Mouse (Mus musculus): ENCODE measurements at regions not wholly inside any gene's neighbourhood (a gene's known extent, or its start where the extent isn't known, plus 50 kb on each side); places are given as distances from the start of the nearest gene placed in this dataset.
A peak's percentile ranks its signal among the peaks of the same experiment; 100 is the strongest.

DNA sequence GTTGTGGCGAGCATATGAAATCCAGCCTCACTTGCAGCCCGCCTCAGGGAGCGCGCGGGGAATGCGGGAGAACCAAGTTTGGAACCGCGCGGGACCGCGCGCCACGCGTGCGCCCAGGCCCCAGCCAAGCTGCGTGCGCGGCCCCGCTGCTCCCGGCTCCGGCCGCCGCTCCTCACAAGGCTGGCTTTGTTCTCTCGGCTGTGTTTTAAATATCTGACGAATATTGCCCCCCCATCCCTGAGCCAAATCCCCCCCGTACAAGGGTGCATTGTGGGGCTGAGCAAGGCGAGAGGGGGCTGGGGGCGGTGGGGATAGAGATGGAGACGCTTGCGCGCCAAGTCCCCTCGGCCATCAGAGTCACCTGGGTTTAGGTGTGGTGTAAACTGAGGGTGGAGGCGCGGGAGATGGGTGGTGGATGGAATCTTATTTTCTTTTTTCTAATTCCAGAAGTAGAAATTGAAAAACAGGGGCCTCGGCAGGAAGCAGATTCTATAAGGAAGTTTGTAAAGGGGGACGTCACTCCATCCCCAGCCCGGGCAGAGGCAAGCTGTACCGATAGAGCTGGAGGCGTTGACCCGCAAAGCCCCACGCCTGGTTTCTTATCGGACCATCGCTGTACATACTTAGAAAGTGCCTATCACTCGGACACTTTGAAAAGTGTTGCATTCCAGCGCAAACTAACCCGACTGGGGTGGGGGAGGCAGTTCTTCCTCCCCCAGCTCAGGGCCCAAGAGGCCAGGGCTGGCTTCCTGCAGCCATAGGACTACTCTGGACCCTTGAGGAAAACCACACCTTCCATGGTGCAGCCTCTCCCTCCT is 147.1 kb downstream of the Zfp36l1 start:
- WGBS (ENCODE audit: insufficient replicate concordance), result 3% methylated on average over 46 of the region's 46 CpGs
- Histone ChIP-seq H3K27me3 (peaks cover 16% of the 10 kb centered on the region; the same call in 1 of the 2 replicates), H3K27ac (replicated peaks) (0 out of 2 replicates have a peak overlapping the region, but pooled peaks have one; percentile 7), H3K9me3 (replicated peaks) (no peaks in the 10 kb centered on the region), H3K4me3 (replicated peaks) (peak overlapping the region; percentile 57), H3K4me1 (replicated peaks) (peaks cover 28% of the 10 kb centered on the region), H3K36me3 (replicated peaks) (no peaks in the 10 kb centered on the region), H3K9ac (peak overlapping the region; percentile 49), H3K4me2 (peak overlapping the region; percentile 84)
- ATAC-seq (ENCODE audit: insufficient read depth), result peak; percentile 47

DNA sequence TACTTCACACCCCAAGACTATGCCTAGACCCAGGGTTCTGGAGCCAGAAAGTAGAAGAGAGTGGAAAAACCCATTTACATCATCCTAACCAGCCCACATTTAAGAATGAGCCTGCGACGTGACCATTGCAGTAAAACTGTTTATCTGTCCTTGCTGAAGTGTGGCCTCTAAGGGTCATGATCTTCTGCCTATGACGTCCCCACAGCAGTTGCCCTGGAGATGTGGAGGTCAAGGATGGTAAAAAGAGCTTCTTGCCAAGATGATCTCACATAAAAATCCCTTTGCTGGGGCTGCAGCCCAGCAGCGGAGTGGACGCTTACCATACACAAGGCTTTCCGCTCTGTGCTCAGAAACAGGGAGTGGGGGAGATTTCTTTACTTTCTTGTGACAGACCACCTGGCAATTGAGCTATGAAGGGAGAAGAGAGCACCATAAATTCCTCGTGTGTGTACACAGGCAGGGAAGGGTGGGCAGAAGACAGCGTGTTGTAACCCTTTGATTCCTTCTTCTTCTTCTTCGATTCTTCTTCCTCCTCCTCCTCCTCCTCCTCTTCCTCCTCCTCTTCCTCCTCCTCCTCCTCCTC is 149.3 kb downstream of the Zfp36l1 start:
- 67% methylated on average over 9 of the region's 9 CpGs for WGBS (ENCODE audit: insufficient replicate concordance)
- Histone ChIP-seq H3K4me3 (replicated peaks) (no peak overlapping the region), H3K27me3 (peaks cover 16% of the 10 kb centered on the region; the same call in 1 of the 2 replicates), H3K36me3 (replicated peaks) (no peaks in the 10 kb centered on the region), H3K9ac (no peak overlapping the region), H3K27ac (replicated peaks) (no peak overlapping the region), H3K4me2 (no peak overlapping the region), H3K4me1 (replicated peaks) (peaks cover 25% of the 10 kb centered on the region), H3K9me3 (replicated peaks) (no peaks in the 10 kb centered on the region)
- ATAC-seq (ENCODE audit: insufficient read depth), result no peak

DNA sequence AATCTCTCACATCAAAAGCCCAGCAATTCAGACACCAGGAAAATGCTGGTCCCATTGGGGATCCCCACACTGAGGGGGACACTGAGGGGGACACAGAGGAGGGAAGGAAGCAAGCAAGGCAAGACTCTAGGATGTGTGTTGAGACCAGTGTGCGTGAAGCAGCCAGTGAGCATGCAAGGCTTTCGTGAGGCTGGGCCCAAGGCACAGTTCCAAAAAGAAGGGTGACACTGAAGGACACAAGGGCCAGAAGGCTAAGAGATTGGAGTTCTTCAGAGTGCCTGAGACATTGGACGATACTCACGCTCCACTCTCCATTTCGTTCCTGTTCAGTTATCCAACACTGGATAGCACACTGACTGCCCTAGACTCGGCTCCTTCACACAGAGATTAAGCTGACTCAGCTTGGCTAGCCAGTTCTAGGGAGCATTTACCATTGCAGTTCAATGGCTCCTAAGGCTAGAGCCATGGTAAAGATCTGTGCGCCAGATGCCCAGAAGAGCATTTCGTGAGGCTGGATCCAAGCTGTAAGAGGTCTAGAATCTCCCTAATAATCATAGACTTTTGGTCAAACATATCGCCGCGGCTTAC is 150.1 kb downstream of the Zfp36l1 start:
- Histone ChIP-seq H3K27me3 (peaks cover 16% of the 10 kb centered on the region; the same call in 1 of the 2 replicates), H3K4me1 (replicated peaks) (peaks cover 25% of the 10 kb centered on the region), H3K4me2 (no peak overlapping the region), H3K27ac (replicated peaks) (no peak overlapping the region), H3K9ac (no peak overlapping the region), H3K9me3 (replicated peaks) (no peaks in the 10 kb centered on the region), H3K4me3 (replicated peaks) (no peak overlapping the region), H3K36me3 (replicated peaks) (no peaks in the 10 kb centered on the region)
- no peak for ATAC-seq (ENCODE audit: insufficient read depth)
- WGBS (ENCODE audit: insufficient replicate concordance), result 83% methylated on average over 11 of the region's 11 CpGs

DNA sequence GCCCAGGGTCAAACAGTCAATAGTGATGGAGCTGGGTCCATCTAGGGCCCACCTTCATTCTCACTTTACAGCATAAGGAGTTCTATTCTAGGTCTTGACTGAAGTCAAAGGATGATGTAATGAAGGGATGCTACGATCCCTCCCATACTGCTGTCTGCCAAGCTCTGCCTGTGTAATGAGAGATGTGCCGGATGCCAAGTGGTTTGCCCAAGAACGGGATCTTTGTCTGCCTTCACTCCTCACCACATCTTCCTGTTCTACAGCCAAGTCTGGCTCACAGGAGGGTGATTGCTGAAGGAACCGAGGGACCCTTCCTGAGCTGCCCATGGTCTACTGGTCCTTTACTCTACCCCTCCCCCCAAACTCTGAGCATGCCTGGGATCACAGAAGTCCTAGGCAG is 150.9 kb downstream of the Zfp36l1 start:
- no peak overlapping the region for H3K27ac ChIP-seq (replicated peaks)
- no peak overlapping the region for H3K4me3 ChIP-seq (replicated peaks)
- H3K27me3 ChIP-seq, result peaks cover 16% of the 10 kb centered on the region; the same call in 1 of the 2 replicates
- ATAC-seq (ENCODE audit: insufficient read depth), result no peak
- H3K9me3 ChIP-seq (replicated peaks), result no peaks in the 10 kb centered on the region
- peaks cover 20% of the 10 kb centered on the region for H3K4me1 ChIP-seq (replicated peaks)
- no peak overlapping the region for H3K9ac ChIP-seq
- no peaks in the 10 kb centered on the region for H3K36me3 ChIP-seq (replicated peaks)
- no peak overlapping the region for H3K4me2 ChIP-seq
- WGBS (ENCODE audit: insufficient replicate concordance), result 56% methylated on average over 4 of the region's 4 CpGs

DNA sequence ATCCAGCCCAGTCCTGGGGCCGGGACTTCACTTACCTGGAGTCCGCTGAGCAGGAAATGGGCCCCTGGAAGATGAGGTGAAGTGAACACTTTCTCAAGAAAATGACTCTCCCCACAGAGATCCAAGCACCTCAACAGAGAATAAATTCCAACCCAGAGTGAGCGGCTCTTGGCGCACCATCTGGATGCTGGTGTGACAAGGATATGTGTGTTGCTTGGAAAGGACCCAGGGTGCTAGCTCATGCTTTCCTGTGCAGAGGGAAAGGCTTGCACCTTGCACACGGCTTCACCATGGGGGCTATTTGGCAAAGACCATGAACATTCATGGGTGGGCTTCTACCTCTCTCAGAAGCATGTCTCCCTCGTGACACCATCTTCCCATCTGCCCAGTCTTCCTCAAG is 151.7 kb downstream of the Zfp36l1 start:
- 77% methylated on average over 6 of the region's 6 CpGs for WGBS (ENCODE audit: insufficient replicate concordance)
- Histone ChIP-seq H3K4me3 (replicated peaks) (no peak overlapping the region), H3K9ac (no peak overlapping the region), H3K4me2 (no peak overlapping the region), H3K27me3 (peaks cover 13% of the 10 kb centered on the region; the same call in 1 of the 2 replicates), H3K4me1 (replicated peaks) (peaks cover 17% of the 10 kb centered on the region), H3K9me3 (replicated peaks) (no peaks in the 10 kb centered on the region), H3K27ac (replicated peaks) (no peak overlapping the region), H3K36me3 (replicated peaks) (no peaks in the 10 kb centered on the region)
- no peak for ATAC-seq (ENCODE audit: insufficient read depth)

DNA sequence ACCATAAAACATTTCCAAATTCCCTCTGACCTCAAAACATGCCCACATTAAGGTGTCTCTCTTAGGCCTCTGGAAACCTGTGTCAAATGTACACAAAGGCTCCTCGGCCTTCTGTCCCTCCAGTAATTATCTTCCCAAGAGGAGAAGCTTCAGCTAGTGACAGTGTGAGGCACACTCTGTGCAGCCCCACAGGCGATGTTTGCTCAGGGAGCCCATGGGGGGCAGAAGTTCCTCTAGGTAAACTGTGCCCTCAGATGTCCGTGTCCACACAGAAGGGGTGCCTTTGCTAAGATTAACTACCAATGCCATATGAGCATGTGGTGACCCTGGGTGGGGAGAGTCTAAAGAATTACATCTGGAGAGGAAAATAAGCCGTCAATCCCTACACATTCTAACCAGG is 152.4 kb downstream of the Zfp36l1 start:
- no peak overlapping the region for H3K4me2 ChIP-seq
- 61% methylated on average over 4 of the region's 4 CpGs for WGBS (ENCODE audit: insufficient replicate concordance)
- peaks cover 10% of the 10 kb centered on the region for H3K4me1 ChIP-seq (replicated peaks)
- no peak overlapping the region for H3K9ac ChIP-seq
- H3K36me3 ChIP-seq (replicated peaks), result no peaks in the 10 kb centered on the region
- H3K27ac ChIP-seq (replicated peaks), result no peak overlapping the region
- H3K9me3 ChIP-seq (replicated peaks), result no peaks in the 10 kb centered on the region
- H3K4me3 ChIP-seq (replicated peaks), result no peak overlapping the region
- peaks cover 8% of the 10 kb centered on the region; the same call in 1 of the 2 replicates for H3K27me3 ChIP-seq
- ATAC-seq (ENCODE audit: insufficient read depth), result no peak

DNA sequence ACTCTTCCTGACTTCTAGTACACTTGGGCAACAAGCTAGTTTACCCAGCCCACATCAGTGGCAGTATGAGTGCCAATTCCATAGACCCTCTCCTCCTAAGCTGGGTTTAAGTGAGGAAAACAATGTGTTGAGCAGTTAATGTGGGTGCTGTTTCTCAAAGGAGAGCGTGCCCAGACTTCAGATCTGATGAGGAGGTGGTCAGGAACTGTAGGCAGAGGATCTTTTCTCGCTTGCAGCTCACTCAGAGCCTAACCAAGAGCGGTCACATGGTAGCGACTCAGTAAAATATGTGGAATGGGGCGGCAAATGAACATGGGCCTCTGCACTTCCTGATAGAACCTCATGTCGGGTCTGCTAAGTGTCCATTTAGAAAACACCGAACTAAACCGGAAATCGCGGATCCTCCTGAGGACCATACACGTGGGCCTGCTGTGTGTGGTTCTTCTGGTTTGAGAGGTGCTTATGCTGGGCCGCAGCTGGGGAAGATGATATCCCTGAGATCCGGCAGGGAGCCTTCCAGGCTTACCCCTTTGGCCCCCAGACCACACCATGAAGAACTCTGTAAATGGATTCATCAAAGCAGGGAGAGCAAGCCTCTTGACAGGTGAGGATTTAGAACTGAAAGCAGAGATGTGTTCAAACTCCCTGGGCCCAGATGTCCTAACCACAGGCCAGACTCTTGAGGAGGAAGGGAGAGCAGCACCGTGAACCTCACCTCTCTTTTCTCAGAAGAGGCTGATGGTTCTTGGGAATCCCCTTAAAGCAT is 153.1 kb downstream of the Zfp36l1 start:
- ATAC-seq (ENCODE audit: insufficient read depth), result no peak
- H3K4me1 ChIP-seq (replicated peaks), result peaks cover 3% of the 10 kb centered on the region; the same call in 1 of the 2 replicates
- H3K36me3 ChIP-seq (replicated peaks), result no peaks in the 10 kb centered on the region
- H3K4me3 ChIP-seq (replicated peaks), result no peak overlapping the region
- H3K9me3 ChIP-seq (replicated peaks), result no peaks in the 10 kb centered on the region
- 0 out of 2 replicates have a peak, but pooled peaks cover 4% of the 10 kb centered on the region for H3K27me3 ChIP-seq
- 66% methylated on average over 14 of the region's 14 CpGs for WGBS (ENCODE audit: insufficient replicate concordance)
- H3K4me2 ChIP-seq, result no peak overlapping the region
- no peak overlapping the region for H3K27ac ChIP-seq (replicated peaks)
- H3K9ac ChIP-seq, result no peak overlapping the region

DNA sequence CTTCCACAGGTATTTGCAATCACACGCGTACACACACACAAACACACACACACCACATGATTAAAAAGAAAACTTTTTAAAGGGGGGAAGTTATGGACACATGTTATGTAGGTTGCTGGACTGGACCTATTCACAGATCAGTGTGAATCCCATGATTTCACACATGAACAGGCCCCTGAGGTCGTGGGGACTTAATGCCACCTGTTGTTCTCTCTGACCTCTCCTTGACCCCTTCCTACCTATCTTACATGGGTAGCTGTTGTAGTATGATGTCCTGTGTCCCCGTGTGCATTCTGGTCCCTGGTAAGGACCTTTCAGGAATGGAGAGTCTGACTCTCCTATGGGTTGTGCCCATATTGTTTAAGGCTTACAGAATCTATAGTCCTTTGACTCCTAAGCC is 155.6 kb downstream of the Zfp36l1 start:
- H3K9ac ChIP-seq, result no peak overlapping the region
- 62% methylated on average over 4 of the region's 4 CpGs for WGBS (ENCODE audit: insufficient replicate concordance)
- no peaks in the 10 kb centered on the region for H3K9me3 ChIP-seq (replicated peaks)
- peaks cover 3% of the 10 kb centered on the region; the same call in 1 of the 2 replicates for H3K4me1 ChIP-seq (replicated peaks)
- no peaks in the 10 kb centered on the region for H3K36me3 ChIP-seq (replicated peaks)
- no peak overlapping the region for H3K4me2 ChIP-seq
- no peak overlapping the region for H3K27ac ChIP-seq (replicated peaks)
- H3K27me3 ChIP-seq, result no peaks in the 10 kb centered on the region
- ATAC-seq (ENCODE audit: insufficient read depth), result no peak
- H3K4me3 ChIP-seq (replicated peaks), result no peak overlapping the region

DNA sequence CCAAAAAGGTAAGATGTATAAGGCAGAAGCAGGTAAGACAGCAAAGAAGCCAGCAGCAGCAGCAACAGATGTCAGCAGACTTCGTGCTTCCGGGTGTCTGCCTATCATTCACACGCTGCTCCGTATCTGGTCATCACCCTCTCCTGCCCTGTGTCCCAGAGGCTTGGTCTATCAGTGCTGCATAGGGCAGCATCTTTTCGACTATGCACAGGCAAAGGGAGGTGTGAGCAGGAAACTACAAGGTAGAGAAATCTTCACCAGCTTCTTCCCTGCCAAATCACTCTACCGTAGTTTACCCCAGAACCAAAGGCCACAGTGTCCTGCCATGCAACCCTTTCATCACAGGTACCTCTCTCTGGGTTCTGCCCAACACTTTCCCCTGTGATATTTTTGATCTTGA is 156.5 kb downstream of the Zfp36l1 start:
- Histone ChIP-seq H3K27me3 (no peaks in the 10 kb centered on the region), H3K4me3 (replicated peaks) (no peak overlapping the region), H3K4me2 (no peak overlapping the region), H3K9me3 (replicated peaks) (no peaks in the 10 kb centered on the region), H3K4me1 (replicated peaks) (peaks cover 6% of the 10 kb centered on the region; the same call in 1 of the 2 replicates), H3K36me3 (replicated peaks) (no peaks in the 10 kb centered on the region), H3K9ac (no peak overlapping the region), H3K27ac (replicated peaks) (no peak overlapping the region)
- no peak for ATAC-seq (ENCODE audit: insufficient read depth)
- WGBS (ENCODE audit: insufficient replicate concordance), result 68% methylated on average over 6 of the region's 6 CpGs

DNA sequence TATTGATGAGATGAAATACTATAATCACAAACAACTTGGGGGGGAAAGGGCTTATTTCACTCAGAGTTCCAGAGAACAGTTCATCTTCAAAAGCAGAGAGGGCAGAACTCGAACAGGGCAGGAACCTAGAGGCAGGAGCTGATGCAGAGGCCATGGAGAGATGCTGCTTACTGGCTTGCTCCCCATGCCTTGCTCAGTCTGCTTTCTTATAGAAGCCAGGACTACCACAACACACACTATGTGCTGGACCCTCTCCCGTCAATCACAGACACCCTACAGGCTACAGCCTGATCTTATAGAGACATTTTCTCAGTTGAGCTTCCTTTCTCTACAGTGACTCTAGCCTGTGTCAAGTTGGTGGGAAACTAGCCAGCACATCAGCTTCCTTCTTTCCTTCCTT is 157.3 kb downstream of the Zfp36l1 start:
- no peak for ATAC-seq (ENCODE audit: insufficient read depth)

More for the DNA sequence above, 157.3 kb downstream of the Zfp36l1 start:
- no peak overlapping the region for H3K4me3 ChIP-seq (replicated peaks)
- no peak overlapping the region for H3K9ac ChIP-seq
- 52% methylated on average over 2 of the region's 2 CpGs for WGBS (ENCODE audit: insufficient replicate concordance)
- no peaks in the 10 kb centered on the region for H3K36me3 ChIP-seq (replicated peaks)
- H3K4me2 ChIP-seq, result no peak overlapping the region
- H3K4me1 ChIP-seq (replicated peaks), result peaks cover 4% of the 10 kb centered on the region; the same call in 1 of the 2 replicates
- no peaks in the 10 kb centered on the region for H3K9me3 ChIP-seq (replicated peaks)
- no peaks in the 10 kb centered on the region for H3K27me3 ChIP-seq
- H3K27ac ChIP-seq (replicated peaks), result no peak overlapping the region

All from liver, embryonic 15.5 days (tissue).